Mouse (Mus musculus): ENCODE measurements at regions not wholly inside any gene's neighbourhood (a gene's known extent, or its start where the extent isn't known, plus 50 kb on each side); places are given as distances from the start of the nearest gene placed in this dataset.

DNA sequence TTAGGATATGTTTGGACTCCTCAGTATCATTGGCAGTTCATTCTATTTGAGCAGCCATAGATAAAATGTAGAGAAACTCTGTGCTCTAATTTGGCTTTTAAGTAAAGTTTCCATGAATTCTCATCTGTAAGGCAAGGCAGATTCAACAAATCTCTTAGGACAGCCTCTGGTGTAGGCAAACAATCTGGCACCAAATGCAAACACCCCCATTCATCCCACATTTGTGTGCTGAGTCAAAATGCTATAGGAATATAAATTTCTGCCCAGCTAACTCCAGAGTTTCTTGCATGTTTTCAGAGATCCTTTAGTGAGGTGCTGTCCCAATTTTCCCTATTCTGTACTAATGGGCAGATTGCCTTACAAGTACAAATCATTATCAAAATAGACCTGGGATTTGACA lies 695.7 kb upstream of the Kif18a start:
- no peak for DNase-seq (ENCODE audit: low spot score)

DNA sequence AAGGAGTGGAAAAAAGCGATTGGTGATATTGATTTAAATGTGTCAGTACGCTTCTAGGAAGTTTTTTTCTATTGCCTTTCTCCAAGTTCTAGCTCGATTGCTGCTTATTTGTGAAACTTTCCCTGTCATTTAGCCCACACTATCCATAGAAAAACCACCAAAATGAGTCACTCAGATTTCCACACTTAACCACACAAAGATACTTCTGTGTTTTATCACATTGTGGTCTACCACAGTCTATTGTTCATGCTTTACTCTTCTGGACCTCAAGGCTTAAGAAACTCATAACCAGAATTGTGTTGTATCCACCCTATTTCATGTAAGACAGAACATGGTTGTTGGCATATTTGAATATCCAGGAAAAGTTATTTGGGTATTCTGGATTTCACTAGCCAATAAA lies 687.0 kb upstream of the Kif18a start:
- no peak for DNase-seq (ENCODE audit: low spot score)

DNA sequence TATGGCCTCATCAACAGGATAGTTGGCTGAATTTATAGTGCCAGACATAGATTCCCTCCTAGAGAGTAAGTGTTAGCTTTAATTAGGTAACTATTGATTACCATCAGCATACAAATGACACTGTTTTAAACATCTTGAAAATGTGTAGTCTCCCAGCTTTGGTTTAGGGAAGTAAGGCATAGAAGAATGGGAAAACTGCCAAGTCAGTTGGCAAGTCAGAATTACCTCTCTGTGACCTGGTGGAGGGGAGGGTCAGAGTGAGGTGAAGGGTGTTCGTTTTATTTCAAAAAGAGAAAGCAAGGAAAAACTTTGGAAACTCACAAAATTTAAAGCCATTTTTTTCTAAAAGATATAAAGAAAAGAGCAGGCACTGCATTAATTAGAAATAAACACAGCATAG lies 680.2 kb upstream of the Kif18a start:
- no peak for DNase-seq (ENCODE audit: low spot score)

DNA sequence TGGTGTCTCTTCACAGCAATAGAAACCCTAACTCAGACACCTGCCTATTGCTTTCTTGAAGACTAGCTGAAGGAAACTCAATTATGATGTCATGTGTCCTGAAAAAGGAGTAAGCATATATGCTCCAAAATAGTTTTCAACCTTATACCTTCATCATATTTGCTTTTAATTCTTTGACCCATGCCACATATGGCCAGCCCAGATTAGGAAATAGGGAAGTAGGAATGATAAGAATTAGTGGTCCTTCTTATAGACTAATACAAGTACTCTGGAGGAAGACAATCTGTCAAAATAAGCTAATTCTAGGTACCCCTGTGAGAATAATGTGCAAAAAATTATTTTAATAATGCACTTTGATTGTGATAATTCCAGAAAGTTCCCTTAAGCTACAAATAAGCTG lies 661.0 kb upstream of the Kif18a start:
- no peak for DNase-seq (ENCODE audit: low spot score)

DNA sequence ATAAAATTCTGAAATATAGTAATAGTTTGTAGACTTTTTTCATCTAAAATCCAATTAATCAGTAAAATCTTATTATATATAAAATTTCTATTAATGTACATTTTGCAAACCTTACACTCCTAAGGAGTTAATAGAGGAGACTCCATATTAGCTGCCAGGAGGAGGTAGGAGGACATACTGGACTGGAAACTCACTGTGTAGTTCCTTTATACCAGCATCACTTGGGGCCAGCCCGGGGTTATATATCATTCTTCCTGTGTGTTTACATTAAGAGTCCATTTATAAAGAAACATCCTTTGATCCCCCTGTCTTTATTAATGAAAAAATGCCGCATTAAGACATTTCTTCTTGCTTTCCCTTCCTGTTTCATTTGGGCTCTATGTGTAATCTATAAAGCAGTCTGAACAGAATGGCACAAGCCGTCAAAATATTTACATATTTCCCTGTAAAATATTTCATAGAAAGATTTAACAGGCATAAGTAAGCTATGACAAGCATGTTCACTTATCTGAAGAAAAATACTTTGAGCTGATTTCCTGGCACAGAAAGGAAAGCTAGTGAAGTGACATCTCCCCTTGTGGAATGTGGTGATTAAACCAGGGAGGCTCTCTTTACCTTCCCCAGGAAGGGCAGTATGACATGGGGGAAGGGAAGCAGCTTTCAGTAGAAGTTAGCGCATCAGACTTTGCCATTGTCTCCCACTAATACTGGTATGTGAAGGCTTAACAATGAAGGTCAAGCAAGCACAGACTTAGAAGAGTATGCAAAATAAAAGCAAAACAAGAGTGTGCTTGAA lies 658.0 kb upstream of the Kif18a start:
- peak; percentile 27 for DNase-seq (ENCODE audit: low spot score)

DNA sequence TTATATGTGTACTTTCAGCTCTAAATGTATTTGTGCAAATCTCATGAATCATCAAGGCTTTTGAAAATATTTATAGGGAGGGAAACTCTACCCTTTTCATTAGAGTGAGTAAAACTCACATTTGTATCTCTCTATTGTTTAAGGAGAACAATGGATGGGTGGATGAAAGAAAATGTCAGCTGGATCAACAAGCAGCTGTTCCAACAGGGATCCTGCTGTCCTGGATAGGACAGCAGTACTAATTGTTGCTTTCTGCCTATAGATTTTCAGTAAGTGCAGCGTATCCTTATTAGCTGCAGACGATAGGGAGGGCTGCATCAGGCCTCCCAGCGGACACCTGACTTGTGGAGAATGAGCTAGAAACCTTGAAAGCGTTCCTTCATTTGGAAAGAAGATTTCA lies 644.9 kb upstream of the Kif18a start:
- DNase-seq (ENCODE audit: low spot score) = no peak

DNA sequence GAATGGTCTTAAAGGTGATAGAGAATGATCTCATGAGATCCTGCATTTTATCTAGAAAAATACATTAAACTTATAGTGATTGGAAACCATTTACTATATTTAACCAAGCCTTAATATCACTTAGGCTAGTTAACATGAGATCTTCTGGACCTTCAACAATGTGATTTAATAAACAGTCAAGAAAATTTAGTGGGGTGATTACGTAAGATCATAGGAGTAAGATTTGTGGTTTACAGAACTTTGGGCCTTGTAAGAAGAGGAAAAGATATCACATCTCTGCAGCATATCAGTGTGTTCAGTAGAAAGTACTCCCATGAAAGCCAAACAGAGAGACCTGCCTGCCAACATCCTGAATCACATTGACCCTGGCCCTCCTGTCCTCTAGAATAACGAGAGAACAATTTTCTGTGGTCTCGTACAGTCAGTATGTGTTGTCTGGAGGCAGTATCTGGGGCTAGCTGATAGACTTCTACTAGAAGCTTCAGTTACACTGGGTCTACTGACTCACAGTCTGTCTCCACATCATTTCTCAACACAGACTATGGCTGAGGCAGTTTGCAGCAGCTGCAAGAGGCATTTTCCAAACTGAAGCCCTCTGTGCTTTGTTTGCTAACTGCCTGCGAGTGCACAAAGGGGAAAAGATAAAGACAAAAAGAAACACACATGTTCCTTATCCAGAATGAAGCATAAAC lies 619.7 kb upstream of the Kif18a start:
- DNase-seq (ENCODE audit: low spot score) = no peak

DNA sequence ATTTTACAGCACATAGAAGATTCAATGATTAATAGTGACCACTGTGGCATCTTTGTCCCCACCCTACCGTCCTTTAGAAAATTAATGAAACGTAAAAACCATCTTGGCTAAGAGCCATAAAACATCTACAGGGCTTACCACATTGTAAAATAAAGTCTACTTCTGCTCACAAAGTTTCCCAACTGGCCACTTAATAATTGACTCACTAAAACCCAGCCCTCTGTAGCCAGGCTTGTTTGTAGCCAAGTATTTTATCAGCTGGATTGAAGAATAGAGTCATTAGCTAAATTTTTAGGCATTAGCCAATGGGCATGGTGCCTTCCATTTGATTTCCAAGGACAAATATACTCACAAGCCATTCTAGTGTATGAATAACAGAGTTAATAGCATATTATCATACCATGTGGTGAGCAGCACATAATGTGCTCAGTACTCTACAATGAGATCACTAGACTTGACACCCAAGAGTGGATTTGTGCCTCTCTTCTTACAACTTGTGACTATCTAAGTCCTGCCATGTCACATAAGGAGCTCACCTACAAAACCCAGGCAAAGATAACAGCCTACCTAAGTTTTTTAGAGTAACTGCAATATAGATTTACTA lies 602.7 kb upstream of the Kif18a start:
- DNase-seq (ENCODE audit: low spot score) = no peak

DNA sequence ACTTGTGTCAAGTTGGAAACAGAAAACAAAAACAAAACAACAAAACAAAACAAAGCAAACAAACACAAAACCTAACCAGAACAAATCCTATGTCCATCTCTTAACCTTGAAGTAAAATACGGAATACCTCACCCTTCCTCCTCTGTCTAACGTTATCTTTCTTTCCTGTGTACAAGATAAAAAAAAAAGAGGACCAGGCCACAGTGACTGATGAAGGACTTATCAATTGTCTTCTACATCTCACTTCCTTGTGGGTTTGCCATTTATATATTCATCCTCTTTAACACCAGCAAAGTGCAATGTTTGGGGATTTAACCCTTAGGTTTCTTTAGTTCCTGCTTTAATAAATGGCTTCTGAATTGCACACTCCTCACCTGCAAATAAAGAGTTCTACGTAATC lies 599.0 kb upstream of the Kif18a start:
- no peak for DNase-seq (ENCODE audit: low spot score)

DNA sequence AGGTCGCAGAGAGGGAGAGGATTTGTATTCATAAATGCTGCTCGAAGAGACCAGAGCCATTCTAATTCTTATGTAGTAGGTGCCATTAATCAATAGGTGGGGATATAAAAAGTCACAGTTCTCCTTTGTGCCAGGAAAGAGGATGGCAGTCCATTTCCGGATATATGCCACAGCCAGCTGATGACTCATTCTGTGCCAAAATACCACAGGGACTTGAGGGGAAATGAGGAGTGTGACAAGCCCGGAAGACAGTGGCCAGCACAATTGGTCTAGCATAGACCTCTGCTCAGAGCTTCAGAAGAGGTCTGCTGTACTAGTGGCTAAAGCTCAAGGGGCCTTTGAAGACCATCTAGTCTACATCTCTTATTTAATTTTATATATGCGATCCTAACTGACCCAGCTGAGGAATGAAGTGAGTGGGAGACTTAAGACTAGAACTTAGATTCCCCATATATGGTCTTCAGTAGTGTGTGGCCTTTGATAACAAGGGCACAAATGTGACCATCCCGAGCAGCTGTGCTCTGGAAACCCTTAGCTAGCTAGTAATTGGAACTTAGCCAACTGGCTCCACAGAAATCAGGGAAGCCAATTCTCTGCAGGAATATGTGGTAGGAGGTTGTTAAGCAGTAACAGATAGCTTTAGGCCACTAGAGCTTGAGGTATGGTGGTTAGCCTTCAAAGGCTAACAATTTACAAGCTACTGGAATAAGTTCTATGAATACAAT lies 594.4 kb upstream of the Kif18a start:
- no peak for DNase-seq (ENCODE audit: low spot score)

DNA sequence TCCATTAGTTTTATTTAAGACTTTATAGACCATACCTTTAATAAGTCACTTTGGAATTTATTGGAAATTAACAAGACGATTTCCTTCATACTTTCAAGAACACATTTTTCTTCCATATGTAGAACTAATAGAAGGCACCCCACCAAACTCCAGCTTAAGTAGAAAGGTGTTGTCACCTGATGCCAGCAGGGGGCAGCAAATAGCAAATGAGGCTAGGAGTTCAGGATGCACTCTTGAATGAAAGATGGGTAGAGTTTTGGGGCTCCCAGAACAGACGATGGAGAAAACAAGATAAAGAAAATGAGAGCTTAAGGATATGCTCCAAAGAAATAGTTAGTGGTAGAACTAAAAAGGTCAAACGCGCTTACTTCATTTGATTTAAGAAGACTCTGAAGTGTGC lies 590.4 kb upstream of the Kif18a start:
- peak; percentile 83 for DNase-seq (ENCODE audit: low spot score)

DNA sequence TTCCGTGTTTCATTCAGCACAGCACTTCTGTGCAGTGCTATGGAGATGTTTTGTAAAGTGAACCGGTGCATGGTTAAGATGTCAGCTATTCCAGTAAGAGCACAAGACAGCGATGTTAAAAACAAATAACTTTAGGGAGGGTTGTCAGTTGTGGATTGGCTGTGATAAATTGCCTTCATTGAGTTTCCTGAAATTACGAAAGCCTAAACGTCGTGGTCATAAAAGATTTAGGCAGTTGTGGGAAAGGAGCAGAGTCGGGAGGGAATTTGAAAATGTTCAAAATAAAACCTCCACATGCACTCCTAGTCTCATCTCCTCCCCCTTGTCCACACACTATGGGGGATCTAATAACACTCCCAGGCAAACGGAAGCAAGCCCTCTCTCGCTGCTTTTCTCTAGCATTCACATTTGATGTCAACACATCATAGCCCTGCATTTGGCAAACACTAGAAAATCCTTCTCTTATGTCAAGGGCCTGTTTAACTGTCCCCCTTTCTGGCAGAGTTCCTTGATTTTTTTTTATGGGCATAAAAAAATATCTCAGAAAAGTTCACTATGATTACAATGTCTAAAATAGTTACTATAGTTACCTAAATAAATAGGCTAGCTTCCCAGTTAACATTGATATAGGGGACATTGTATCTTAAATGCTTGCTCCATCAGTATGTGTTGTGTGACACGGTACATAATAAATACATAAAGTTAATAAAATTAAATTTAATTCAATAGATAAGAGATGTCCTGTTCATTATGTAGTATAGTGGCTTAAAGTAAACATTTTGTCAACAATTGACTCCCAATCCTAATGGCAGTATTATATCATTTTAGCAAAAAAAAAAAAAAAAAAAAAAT lies 589.2 kb upstream of the Kif18a start:
- DNase-seq (ENCODE audit: low spot score) = no peak

DNA sequence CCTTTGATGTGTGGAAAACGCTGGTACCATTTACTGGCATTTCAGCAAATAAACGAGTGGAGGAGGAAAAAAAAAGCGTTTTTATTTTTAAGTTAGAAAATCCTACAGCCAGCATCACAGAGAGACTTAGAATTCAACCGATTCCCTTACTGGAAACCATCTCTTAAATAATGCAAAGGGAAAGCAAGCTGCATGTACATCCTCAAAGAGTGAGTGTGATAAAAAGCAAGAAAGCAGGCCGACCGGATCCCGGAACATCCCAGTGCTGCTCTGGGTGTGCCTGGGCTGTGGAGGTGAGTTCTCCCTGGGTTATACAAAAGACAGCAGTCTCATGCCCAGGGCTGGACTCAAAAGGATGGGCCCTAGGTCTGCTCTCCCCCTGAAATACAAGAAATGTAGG lies 579.2 kb upstream of the Kif18a start:
- no peak for DNase-seq (ENCODE audit: low spot score)

DNA sequence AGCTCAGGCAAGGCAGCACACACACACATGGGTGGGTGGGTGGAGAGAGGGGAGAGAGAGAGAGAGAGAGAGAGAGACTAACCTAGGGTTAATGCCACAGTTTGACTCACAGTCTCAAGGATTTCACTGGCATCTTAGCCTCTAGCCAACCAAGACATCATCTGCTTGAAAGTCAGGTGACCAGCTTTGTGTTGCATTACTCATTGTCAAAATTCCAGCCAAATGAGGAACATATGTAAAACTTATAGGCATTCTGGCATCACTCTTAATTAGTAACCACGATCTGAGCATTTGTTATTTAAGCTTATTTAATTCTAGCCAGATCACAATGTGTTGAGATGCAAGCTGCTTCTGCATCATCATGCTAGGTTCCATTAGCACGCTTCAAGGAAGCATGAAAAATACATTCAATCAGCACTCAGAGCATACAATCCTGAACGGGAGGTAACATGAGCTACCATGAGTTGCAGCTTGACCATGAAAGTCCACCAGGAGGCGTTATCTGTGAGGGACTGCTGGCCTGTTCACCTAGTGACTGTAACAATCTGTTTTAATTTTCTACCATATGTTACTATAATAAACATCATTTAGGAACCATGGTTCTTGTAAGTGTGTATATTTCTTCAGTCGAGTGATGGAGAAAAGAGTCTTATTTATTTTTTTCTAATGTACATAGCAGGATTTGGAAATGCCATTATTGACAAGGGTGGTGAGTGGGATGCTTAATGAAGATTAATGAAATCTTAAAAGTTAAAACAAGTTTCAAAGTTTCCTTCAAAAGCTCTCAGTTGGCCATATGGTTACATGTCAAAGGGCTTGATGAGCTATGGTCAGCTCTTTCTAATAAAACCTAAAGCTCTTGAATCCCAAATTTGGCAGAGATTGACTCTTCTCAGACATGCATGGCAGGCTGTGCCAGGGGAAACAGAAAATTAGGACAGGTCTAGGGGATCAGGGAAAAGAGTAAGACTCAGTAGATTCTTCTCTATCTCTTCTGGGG lies 572.4 kb upstream of the Kif18a start:
- peak; percentile 7 for DNase-seq (ENCODE audit: low spot score)

DNA sequence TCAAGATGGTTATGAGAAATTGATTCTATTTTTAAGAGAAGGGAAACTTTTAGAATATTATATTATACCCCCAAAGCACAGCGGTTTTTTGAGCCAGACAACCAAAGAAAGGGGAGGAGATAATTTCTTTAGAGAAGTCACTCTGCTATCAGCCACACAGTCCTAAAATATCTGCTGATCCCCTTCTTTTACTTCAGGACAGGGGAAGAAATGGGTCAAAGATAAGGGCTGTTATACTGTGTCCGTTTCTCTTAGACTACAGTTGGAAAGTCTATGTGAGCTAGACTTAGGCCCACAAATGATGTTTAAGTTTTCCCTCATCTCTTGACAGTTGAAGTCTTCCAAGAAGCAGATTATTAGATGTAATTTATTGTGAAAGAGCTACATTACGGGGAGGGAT lies 538.5 kb upstream of the Kif18a start:
- DNase-seq (ENCODE audit: low spot score) = no peak

DNA sequence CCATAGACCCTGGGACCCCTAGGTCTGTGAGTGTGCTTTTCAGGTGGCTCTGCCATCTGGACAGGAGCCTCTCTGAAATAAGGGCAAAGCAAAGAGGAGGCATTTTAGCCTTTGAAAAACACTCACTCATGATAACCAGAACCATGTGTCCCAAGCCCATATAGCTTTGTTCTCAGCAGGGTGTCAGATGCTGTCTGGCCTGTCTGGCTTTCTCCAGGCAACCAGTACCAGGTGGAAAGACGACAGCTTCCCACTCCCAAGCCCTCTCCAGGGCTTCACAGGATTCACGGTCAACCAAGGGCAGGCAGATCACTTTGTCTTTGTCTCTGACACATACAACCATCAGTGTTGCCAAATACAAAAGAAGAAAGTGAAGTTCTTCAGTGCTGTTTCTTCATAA lies 537.0 kb upstream of the Kif18a start:
- peak; percentile 66 for DNase-seq (ENCODE audit: low spot score)

DNA sequence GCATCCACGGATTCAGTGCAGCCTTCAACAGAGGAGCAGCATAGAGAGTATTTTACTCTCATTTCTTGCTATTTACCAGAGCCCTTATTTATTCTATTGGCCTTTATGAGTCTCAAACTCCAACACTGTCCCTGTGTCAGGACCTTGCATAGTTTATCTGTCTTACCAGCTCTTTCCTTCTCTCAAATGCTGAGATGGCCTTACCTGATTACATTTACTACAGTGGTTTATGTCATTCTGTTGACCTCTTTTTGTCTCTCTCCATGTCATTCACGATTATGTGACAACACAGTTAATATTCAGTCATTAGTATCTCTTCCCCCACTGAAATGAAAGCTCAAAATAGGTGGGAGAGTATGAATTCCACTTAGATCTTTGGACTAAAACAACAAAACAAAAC lies 535.7 kb upstream of the Kif18a start:
- DNase-seq (ENCODE audit: low spot score) = no peak

DNA sequence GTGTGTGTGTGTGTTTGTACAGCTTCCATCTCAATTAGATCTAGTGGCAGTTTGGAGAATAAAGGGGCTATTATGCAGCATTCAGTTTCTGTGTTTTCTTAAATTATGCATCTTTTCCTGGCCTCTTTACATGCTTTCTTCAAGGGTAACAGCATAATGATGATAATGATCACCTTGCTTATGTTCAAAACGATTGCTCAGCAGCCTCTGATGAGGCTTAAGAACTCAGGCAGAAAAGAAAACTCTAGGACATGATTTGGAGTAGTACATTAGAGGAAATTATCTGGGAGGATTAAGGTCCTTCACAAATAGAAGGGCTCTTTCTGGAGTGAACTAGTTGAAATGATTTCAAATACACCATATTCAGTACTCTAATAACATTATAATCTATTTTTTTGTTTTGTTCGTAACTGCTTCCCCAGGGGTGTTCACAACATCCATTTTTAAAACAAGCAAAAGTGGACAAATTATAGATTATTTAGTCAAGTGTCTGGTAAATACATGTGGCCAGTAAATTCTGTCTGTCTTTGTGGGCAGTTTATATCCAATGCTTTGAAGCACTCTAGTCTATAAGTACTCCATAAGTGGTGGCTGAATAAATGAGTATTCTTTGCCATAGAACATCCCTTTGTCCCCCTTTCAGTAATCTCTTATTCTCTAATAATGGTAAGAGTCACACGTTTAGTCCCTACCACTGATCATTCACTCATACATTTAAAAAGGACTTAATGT lies 526.9 kb upstream of the Kif18a start:
- DNase-seq (ENCODE audit: low spot score) = no peak

DNA sequence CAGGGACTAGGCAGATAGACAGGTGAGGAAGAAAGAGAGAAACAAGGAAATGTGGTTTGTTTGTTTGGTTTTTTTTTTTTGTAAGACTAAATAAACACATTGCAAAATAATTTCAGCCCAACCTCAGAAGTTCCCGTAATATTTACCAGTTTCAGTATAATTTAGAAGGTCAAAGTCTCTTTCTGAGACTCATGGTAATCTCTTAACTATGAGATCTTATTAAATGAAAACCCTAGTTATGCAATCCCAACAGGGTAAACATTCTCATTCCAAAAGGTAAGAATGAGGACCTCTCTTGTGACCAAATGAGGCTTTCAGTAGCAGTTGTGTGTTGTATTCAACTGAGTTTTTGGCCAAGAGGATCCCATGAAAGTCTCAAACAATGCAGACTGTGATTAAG lies 524.7 kb upstream of the Kif18a start:
- no peak for DNase-seq (ENCODE audit: low spot score)

DNA sequence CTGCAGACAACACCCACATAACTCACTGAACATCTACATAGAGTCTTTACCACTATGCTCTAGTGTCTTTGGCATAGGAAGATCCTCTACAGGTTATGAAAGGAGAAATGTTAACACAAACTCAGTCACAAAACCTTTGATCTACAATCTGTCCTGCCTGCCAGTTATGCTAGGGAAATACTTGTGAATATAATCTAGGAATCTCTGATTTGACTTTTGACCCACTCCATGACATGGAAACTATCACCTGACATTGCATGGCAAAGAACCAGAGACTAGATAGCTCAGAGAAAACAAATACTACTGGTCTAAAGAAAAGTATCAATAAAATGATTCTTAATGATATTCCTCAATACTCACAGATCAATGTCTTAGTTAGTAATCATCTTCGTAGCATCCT lies 524.3 kb upstream of the Kif18a start:
- no peak for DNase-seq (ENCODE audit: low spot score)

Measured in embryo, embryonic 10 days (tissue).